Mouse (Mus musculus) mouse trophoblast stem cell (cell line): ENCODE results near the gene Catsper4.
"Not testable (repeated sequence)": the region's sequence is repeated elsewhere in the genome, so short reads cannot be mapped to it uniquely, and the experiment has no call there.

Experiments used
- in situ Hi-C, 2 experiments: fragments of 300-500 bp; cut with MseI, MboI; formaldehyde crosslinking; loops; 2 replicates in 1 of 2; 3 replicates in 1 of 2; pipeline ENCODE4 v1.15.1; 2025

The Catsper4 gene

GRCm38 (mm10) chr4:134227194-134227593, at the start of gene Catsper4:
Catsper4 (minus strand) TSS chr4:134227383.
- in situ Hi-C loops = no loop called here

GRCm38 (mm10) chr4:134273417-134274345, 46.5 kb upstream of the Catsper4 start:
- in situ Hi-C loops = no loop called here

- in situ Hi-C loops = no loop called here
These were observed 45.7 kb upstream of the Catsper4 start for GRCm38 (mm10) chr4:134272731-134273416.

- in situ Hi-C loops = no loop called here
These were observed 44.8 kb upstream of the Catsper4 start for GRCm38 (mm10) chr4:134271979-134272378.

- in situ Hi-C loops = not testable (repeated sequence)
These were observed 42.4 kb upstream of the Catsper4 start for GRCm38 (mm10) chr4:134269622-134270021.

GRCm38 (mm10) chr4:134268102-134268655, 41.0 kb upstream of the Catsper4 start:
- in situ Hi-C loops = no loop called here

GRCm38 (mm10) chr4:134265860-134266585, 38.8 kb upstream of the Catsper4 start:
- in situ Hi-C loops = no loop called here

GRCm38 (mm10) chr4:134263191-134263590, 36.0 kb upstream of the Catsper4 start:
- in situ Hi-C loops = no loop called here

- in situ Hi-C loops = loop anchor here in 1 of 2 experiments (5.0 kb wide), 1 partner anchor 34 kb away; no protein-coding TSS in a partner anchor
These were observed 31.2 kb upstream of the Catsper4 start for GRCm38 (mm10) chr4:134258354-134258753.

- in situ Hi-C loops = loop anchor here in 1 of 2 experiments (5.0 kb wide), 1 partner anchor 35 kb away; no protein-coding TSS in a partner anchor
These were observed 30.2 kb upstream of the Catsper4 start for GRCm38 (mm10) chr4:134257198-134258009.

GRCm38 (mm10) chr4:134256407-134257197, 29.4 kb upstream of the Catsper4 start:
- in situ Hi-C loops = loop anchor here in 1 of 2 experiments (5.0 kb wide), 1 partner anchor 36 kb away; no protein-coding TSS in a partner anchor

- in situ Hi-C loops = loop anchor here in 1 of 2 experiments (5.0 kb wide), 1 partner anchor 36 kb away; no protein-coding TSS in a partner anchor
These were observed 28.7 kb upstream of the Catsper4 start for GRCm38 (mm10) chr4:134255854-134256253.

GRCm38 (mm10) chr4:134254835-134255234, 27.7 kb upstream of the Catsper4 start:
- in situ Hi-C loops = loop anchor here in 1 of 2 experiments (5.0 kb wide), 1 partner anchor 37 kb away; no protein-coding TSS in a partner anchor

- in situ Hi-C loops = no loop called here
These were observed 26.6 kb upstream of the Catsper4 start, which contains the start of gene Grrp1 for GRCm38 (mm10) chr4:134253722-134254324. Grrp1 (minus strand) TSS chr4:134254106.

- in situ Hi-C loops = no loop called here
These were observed 25.9 kb upstream of the Catsper4 start for GRCm38 (mm10) chr4:134252911-134253721.

- in situ Hi-C loops = no loop called here
These were observed 25.1 kb upstream of the Catsper4 start for GRCm38 (mm10) chr4:134252131-134252910.
